Mouse (Mus musculus) ES-Bruce4 (cell line): ENCODE measurements around the gene Olfr351.

Source experiments
- CTCF ChIP-seq: IDR thresholded peaks from one replicate; pipeline ENCODE4 v1.8.1; 2011; ENCODE audit warnings: low read depth, low read length
- EP300 ChIP-seq: IDR thresholded peaks from 2 replicates; pipeline ENCODE4 v1.6.1; 2011; ENCODE audit warnings: low read depth, low read length; ENCODE audit not compliant: insufficient read depth
- POLR2A ChIP-seq: IDR thresholded peaks from one replicate; pipeline ENCODE4 v1.8.1; 2011; ENCODE audit warnings: low read length; ENCODE audit not compliant: insufficient read depth

- no peak for TF ChIP-seq CTCF
- no peak for TF ChIP-seq EP300
- TF ChIP-seq POLR2A, result no peak
These were observed 45.5 kb downstream of the Olfr351 start, which contains the start of gene Olfr3 for GRCm38 (mm10) chr2:36816932-36817331.
